Mouse (Mus musculus) midbrain, embryonic 13.5 days (tissue): ENCODE measurements around the gene Bicd2. TPM values are rescaled to one million over a fixed set of nuclear protein-coding genes. Genes with fewer than 3 reads are reported as not detected.

Source experiments
- ATAC-seq: fragments of 200-750 bp; cut with Nextera tagmentation; 2 replicates; pipeline ENCODE4 v1.8.0; 2017; ENCODE audit warnings: mild to moderate bottlenecking, moderate TSS enrichment, moderate library complexity
- H3K27ac ChIP-seq: fragments of 300-500 bp; sonication (generic); 2 replicates; pipeline ENCODE4 v1.5.1; 2015; ENCODE audit warnings: inconsistent platforms, mild to moderate bottlenecking, moderate library complexity
- H3K27me3 ChIP-seq: fragments of 300-500 bp; sonication (generic); 2 replicates; pipeline ENCODE4 v1.6.1; 2015; ENCODE audit warnings: mild to moderate bottlenecking, inconsistent platforms
- H3K36me3 ChIP-seq: fragments of 300-500 bp; sonication (generic); 2 replicates; pipeline ENCODE4 v1.6.1; 2015; ENCODE audit warnings: mild to moderate bottlenecking, inconsistent platforms
- H3K4me1 ChIP-seq: fragments of 300-500 bp; sonication (generic); replicated peaks from 2 replicates; pipeline ENCODE4 v1.6.1; 2015; ENCODE audit warnings: inconsistent platforms
- H3K4me2 ChIP-seq: fragments of 300-500 bp; sonication (generic); replicated peaks from 2 replicates; pipeline ENCODE4 v1.6.1; 2015; ENCODE audit warnings: moderate library complexity, mild to moderate bottlenecking, inconsistent platforms
- H3K4me3 ChIP-seq: fragments of 300-500 bp; sonication (generic); replicated peaks from 2 replicates; pipeline ENCODE4 v1.5.1; 2015; ENCODE audit warnings: mild to moderate bottlenecking, inconsistent platforms
- H3K9ac ChIP-seq: fragments of 300-500 bp; sonication (generic); replicated peaks from 2 replicates; pipeline ENCODE4 v1.6.1; 2015; ENCODE audit warnings: mild to moderate bottlenecking, inconsistent platforms
- H3K9me3 ChIP-seq: fragments of 300-500 bp; sonication (generic); 2 replicates; pipeline ENCODE4 v1.6.1; 2016; ENCODE audit warnings: mild to moderate bottlenecking, inconsistent platforms
- WGBS: fragments of 180-500 bp; shearing (Covaris S2); methylation state at CpG from one replicate; pipeline ENCODE4 v1.1.7; 2015; 5-methylcytosine and 5-hydroxymethylcytosine counted together
- polyA plus RNA-seq: library from polyadenylated mRNA; unstranded; fragments of >200 nt; fragmentation: Nextera tagmentation; extraction: Ambion mirVana; gene quantifications from 2 replicates; pipeline ENCODE4 v1.2.1, GENCODE M21; 2015

The Bicd2 gene
- polyA plus RNA-seq, 1 experiment from 2014 or later: 26.6 TPM

GRCm38 (mm10) chr13:49393579-49393978 is 52.2 kb downstream of the Bicd2 start:
- Histone ChIP-seq H3K4me2 (no peak overlapping the region), H3K27ac (no peak overlapping the region), H3K9me3 (no peaks in the 10 kb centered on the region), H3K9ac (no peak overlapping the region), H3K27me3 (no peaks in the 10 kb centered on the region), H3K36me3 (peaks cover 27% of the 10 kb centered on the region), H3K4me3 (no peak overlapping the region), H3K4me1 (no peaks in the 10 kb centered on the region)
- no peak for ATAC-seq
- WGBS: 96% methylated on average over 1 of the region's 1 CpGs

- ATAC-seq: no peak
- WGBS: 91% methylated on average over 3 of the region's 3 CpGs
- Histone ChIP-seq H3K9me3 (no peaks in the 10 kb centered on the region), H3K4me1 (no peaks in the 10 kb centered on the region), H3K9ac (no peak overlapping the region), H3K36me3 (peaks cover 20% of the 10 kb centered on the region), H3K27ac (no peak overlapping the region), H3K4me3 (no peak overlapping the region), H3K4me2 (no peak overlapping the region), H3K27me3 (no peaks in the 10 kb centered on the region)
Observed at GRCm38 (mm10) chr13:49394886-49395447, 53.6 kb downstream of the Bicd2 start.

- Histone ChIP-seq H3K4me3 (no peak overlapping the region), H3K9ac (no peak overlapping the region), H3K36me3 (peaks cover 7% of the 10 kb centered on the region), H3K4me1 (no peaks in the 10 kb centered on the region), H3K27me3 (no peaks in the 10 kb centered on the region), H3K9me3 (no peaks in the 10 kb centered on the region), H3K4me2 (no peak overlapping the region), H3K27ac (no peak overlapping the region)
- WGBS: 72% methylated on average over 1 of the region's 1 CpGs
- ATAC-seq: no peak
Observed at GRCm38 (mm10) chr13:49396798-49397197, 55.4 kb downstream of the Bicd2 start.

- no peak for ATAC-seq
- H3K9ac ChIP-seq: no peak overlapping the region
Observed at GRCm38 (mm10) chr13:49398191-49398590, 56.8 kb downstream of the Bicd2 start.

GRCm38 (mm10) chr13:49400139-49400538 is 58.8 kb downstream of the Bicd2 start:
- peak; percentile 58; the same call in 1 of the 2 replicates for ATAC-seq
- Histone ChIP-seq H3K4me3 (no peak overlapping the region), H3K27me3 (no peaks in the 10 kb centered on the region), H3K4me1 (no peaks in the 10 kb centered on the region), H3K9me3 (no peaks in the 10 kb centered on the region), H3K4me2 (no peak overlapping the region), H3K9ac (no peak overlapping the region), H3K36me3 (no peaks in the 10 kb centered on the region; the same call in 1 of the 2 replicates), H3K27ac (no peak overlapping the region)
- WGBS: 77% methylated on average over 6 of the region's 6 CpGs

More at GRCm38 (mm10) chr13:49398191-49398590, 56.8 kb downstream of the Bicd2 start:
- H3K27me3 ChIP-seq: no peaks in the 10 kb centered on the region
- H3K4me2 ChIP-seq: no peak overlapping the region
- H3K36me3 ChIP-seq: peaks cover 5% of the 10 kb centered on the region
- no peaks in the 10 kb centered on the region for H3K9me3 ChIP-seq
- no peak overlapping the region for H3K4me3 ChIP-seq
- H3K27ac ChIP-seq: no peak overlapping the region
- no peaks in the 10 kb centered on the region for H3K4me1 ChIP-seq
- 94% methylated on average over 8 of the region's 8 CpGs for WGBS

GRCm38 (mm10) chr13:49402628-49403027 is 61.2 kb downstream of the Bicd2 start:
- no peaks in the 10 kb centered on the region for H3K4me1 ChIP-seq
- no peaks in the 10 kb centered on the region for H3K36me3 ChIP-seq
- H3K4me2 ChIP-seq: no peak overlapping the region
- no peaks in the 10 kb centered on the region for H3K27me3 ChIP-seq
- no peak overlapping the region for H3K4me3 ChIP-seq
- H3K9me3 ChIP-seq: no peaks in the 10 kb centered on the region
- 79% methylated on average over 2 of the region's 2 CpGs for WGBS
- ATAC-seq: no peak
- H3K9ac ChIP-seq: no peak overlapping the region
- no peak overlapping the region for H3K27ac ChIP-seq

GRCm38 (mm10) chr13:49407795-49408194 is 66.4 kb downstream of the Bicd2 start:
- H3K4me3 ChIP-seq: no peak overlapping the region
- no peaks in the 10 kb centered on the region for H3K9me3 ChIP-seq
- no peak overlapping the region for H3K27ac ChIP-seq
- H3K4me1 ChIP-seq: no peaks in the 10 kb centered on the region
- no peaks in the 10 kb centered on the region for H3K36me3 ChIP-seq
- no peak overlapping the region for H3K4me2 ChIP-seq
- no peak overlapping the region for H3K9ac ChIP-seq
- no peak for ATAC-seq
- H3K27me3 ChIP-seq: no peaks in the 10 kb centered on the region

- H3K27ac ChIP-seq: peak within 1 kb of the TSS; percentile 80
- H3K9me3 ChIP-seq: no peaks in the 10 kb centered on the region
- peaks cover 33% of the 10 kb centered on the region for H3K4me1 ChIP-seq
- H3K27me3 ChIP-seq: peaks cover 4% of the 10 kb centered on the region; the same call in 1 of the 2 replicates
- under 1% methylated on average over 69 of the region's 69 CpGs for WGBS
- peak within 1 kb of the TSS; percentile 95 for H3K4me2 ChIP-seq
- H3K9ac ChIP-seq: peak within 1 kb of the TSS; percentile 90
- peak within 1 kb of the TSS; percentile 89 for H3K4me3 ChIP-seq
- ATAC-seq: peak; percentile 99
- no peaks in the 10 kb centered on the region for H3K36me3 ChIP-seq
Observed at GRCm38 (mm10) chr13:49420754-49421605, 79.6 kb downstream of the Bicd2 start, which contains the start of gene Ippk. TSS of gene Ippk (plus strand) at chr13:49421249.

GRCm38 (mm10) chr13:49421606-49421917 is 80.2 kb downstream of the Bicd2 start:
- H3K27me3 ChIP-seq: peaks cover 4% of the 10 kb centered on the region; the same call in 1 of the 2 replicates
- peak overlapping the region; percentile 95 for H3K4me2 ChIP-seq
- no peak for ATAC-seq
- H3K4me3 ChIP-seq: peak overlapping the region; percentile 89
- 1% methylated on average over 15 of the region's 15 CpGs for WGBS
- no peaks in the 10 kb centered on the region for H3K9me3 ChIP-seq
- peak overlapping the region; percentile 76 for H3K27ac ChIP-seq
- H3K9ac ChIP-seq: peak overlapping the region; percentile 90
- H3K4me1 ChIP-seq: peaks cover 33% of the 10 kb centered on the region
- no peaks in the 10 kb centered on the region for H3K36me3 ChIP-seq

GRCm38 (mm10) chr13:49421959-49422358 is 80.6 kb downstream of the Bicd2 start:
- ATAC-seq: no peak
- peaks cover 4% of the 10 kb centered on the region; the same call in 1 of the 2 replicates for H3K27me3 ChIP-seq
- no peaks in the 10 kb centered on the region for H3K36me3 ChIP-seq
- WGBS: 35% methylated on average over 4 of the region's 4 CpGs
- no peaks in the 10 kb centered on the region for H3K9me3 ChIP-seq
- H3K4me3 ChIP-seq: peak overlapping the region; percentile 89
- peak overlapping the region; percentile 95 for H3K4me2 ChIP-seq
- H3K27ac ChIP-seq: no peak overlapping the region
- H3K9ac ChIP-seq: peak overlapping the region; percentile 90
- H3K4me1 ChIP-seq: peaks cover 33% of the 10 kb centered on the region

GRCm38 (mm10) chr13:49426736-49427135 is 85.4 kb downstream of the Bicd2 start:
- peaks cover 38% of the 10 kb centered on the region for H3K4me1 ChIP-seq
- no peak for ATAC-seq
- no peak overlapping the region for H3K4me3 ChIP-seq
- peaks cover 3% of the 10 kb centered on the region; the same call in 1 of the 2 replicates for H3K36me3 ChIP-seq
- H3K9ac ChIP-seq: no peak overlapping the region
- no peaks in the 10 kb centered on the region for H3K9me3 ChIP-seq
- no peak overlapping the region for H3K4me2 ChIP-seq
- WGBS: 95% methylated on average over 3 of the region's 3 CpGs
- no peak overlapping the region for H3K27ac ChIP-seq
- no peaks in the 10 kb centered on the region for H3K27me3 ChIP-seq

GRCm38 (mm10) chr13:49428042-49428675 is 86.8 kb downstream of the Bicd2 start:
- no peak overlapping the region for H3K4me2 ChIP-seq
- ATAC-seq: no peak
- H3K36me3 ChIP-seq: peaks cover 15% of the 10 kb centered on the region
- peaks cover 24% of the 10 kb centered on the region for H3K4me1 ChIP-seq
- no peaks in the 10 kb centered on the region for H3K9me3 ChIP-seq
- H3K4me3 ChIP-seq: no peak overlapping the region
- H3K9ac ChIP-seq: no peak overlapping the region
- H3K27me3 ChIP-seq: no peaks in the 10 kb centered on the region
- no peak overlapping the region for H3K27ac ChIP-seq
- 96% methylated on average over 1 of the region's 1 CpGs for WGBS
